Mouse (Mus musculus) midbrain, embryonic 14.5 days (tissue): ENCODE measurements around the gene Ube2g2. TPM values are rescaled to one million over a fixed set of nuclear protein-coding genes. Genes with fewer than 3 reads are reported as not detected.
A peak's percentile ranks its signal among the peaks of the same experiment; 100 is the strongest.

Source experiments
- ATAC-seq: fragments of 200-750 bp; cut with Nextera tagmentation; 2 replicates; pipeline ENCODE4 v1.8.0; 2017; ENCODE audit warnings: moderate number of reproducible peaks, moderate library complexity; ENCODE audit not compliant: low FRiP score, low TSS enrichment
- DNase-seq: peaks from one replicate; pipeline ENCODE4 v3.0.0-alpha.2; 2015
- H3K27ac ChIP-seq: fragments of 300-500 bp; sonication (generic); replicated peaks from 2 replicates; pipeline ENCODE4 v1.5.1; 2014; ENCODE audit warnings: mild to moderate bottlenecking, low read depth, low read length, moderate library complexity
- H3K27me3 ChIP-seq: fragments of 300-500 bp; sonication (generic); 2 replicates; pipeline ENCODE4 v1.6.1; 2014; ENCODE audit warnings: low read length, control low read depth, mixed read lengths; ENCODE audit not compliant: control insufficient read depth, insufficient read depth
- H3K36me3 ChIP-seq: fragments of 300-500 bp; sonication (generic); 2 replicates; pipeline ENCODE4 v1.6.1; 2014; ENCODE audit warnings: low read length, control low read depth; ENCODE audit not compliant: control insufficient read depth, insufficient read depth
- H3K4me1 ChIP-seq: fragments of 300-500 bp; sonication (generic); 2 replicates; pipeline ENCODE4 v1.6.1; 2014; ENCODE audit warnings: mild to moderate bottlenecking, antibody characterized with exemption, low read length, control low read depth; ENCODE audit not compliant: control insufficient read depth, insufficient read depth
- H3K4me2 ChIP-seq: fragments of 300-500 bp; sonication (generic); 2 replicates; pipeline ENCODE4 v1.6.1; 2014; ENCODE audit warnings: mild to moderate bottlenecking, low read length, moderate library complexity
- H3K4me3 ChIP-seq: fragments of 300-500 bp; sonication (generic); replicated peaks from 2 replicates; pipeline ENCODE4 v1.5.1; 2014; ENCODE audit warnings: low read depth, low read length
- H3K9ac ChIP-seq: fragments of 300-500 bp; sonication (generic); replicated peaks from 2 replicates; pipeline ENCODE4 v1.6.1; 2014; ENCODE audit warnings: mild to moderate bottlenecking, low read length, moderate library complexity
- H3K9me3 ChIP-seq: fragments of 300-500 bp; sonication (generic); 2 replicates; pipeline ENCODE4 v1.6.1; 2016; ENCODE audit warnings: low read length, control low read depth, mixed read lengths; ENCODE audit not compliant: control insufficient read depth
- WGBS: fragments of 180-500 bp; shearing (Covaris S2); extraction: QIAGEN DNeasy Blood & Tissue Kit; methylation state at CpG from one replicate; pipeline ENCODE4 v1.1.7; 2014; 5-methylcytosine and 5-hydroxymethylcytosine counted together
- polyA plus RNA-seq: library from polyadenylated mRNA; unstranded; fragments of >200 nt; fragmentation: Nextera tagmentation; extraction: Ambion mirVana; gene quantifications from 2 replicates; pipeline ENCODE4 v1.2.1, GENCODE M21; 2014

Gene Ube2g2
- polyA plus RNA-seq: 55.6 and 66.6 TPM in 2 replicates

GRCm38 (mm10) chr10:77622055-77622988 lies at the start of gene Ube2g2:
Ube2g2 (plus strand) TSS chr10:77622275.
- WGBS: under 1% methylated on average over 96 of the region's 96 CpGs
- peak; percentile 93 for ATAC-seq
- Histone ChIP-seq H3K27ac (peak within 1 kb of the TSS; percentile 91), H3K36me3 (peaks cover 14% of the 10 kb centered on the region), H3K4me1 (peaks cover 18% of the 10 kb centered on the region), H3K4me2 (peak within 1 kb of the TSS; percentile 57), H3K4me3 (peak within 1 kb of the TSS; percentile 96), H3K27me3 (no peaks in the 10 kb centered on the region), H3K9ac (peak within 1 kb of the TSS; percentile 93), H3K9me3 (no peaks in the 10 kb centered on the region)
- peak; percentile 97 for DNase-seq

GRCm38 (mm10) chr10:77573162-77573561 lies 48.9 kb upstream of the Ube2g2 start:
- WGBS: 54% methylated on average over 1 of the region's 1 CpGs
- no peak overlapping the region for H3K9ac ChIP-seq
- no peak overlapping the region for H3K27ac ChIP-seq
- no peak overlapping the region for H3K4me3 ChIP-seq
- no peak for DNase-seq
- no peaks in the 10 kb centered on the region for H3K36me3 ChIP-seq
- H3K4me1 ChIP-seq: no peaks in the 10 kb centered on the region
- no peaks in the 10 kb centered on the region for H3K27me3 ChIP-seq
- H3K4me2 ChIP-seq: no peak overlapping the region
- no peak for ATAC-seq
- H3K9me3 ChIP-seq: no peaks in the 10 kb centered on the region

- no peaks in the 10 kb centered on the region for H3K36me3 ChIP-seq
- no peak overlapping the region for H3K27ac ChIP-seq
- WGBS: 68% methylated on average over 10 of the region's 10 CpGs
- H3K4me3 ChIP-seq: no peak overlapping the region
- H3K27me3 ChIP-seq: no peaks in the 10 kb centered on the region
- DNase-seq: no peak
- no peak overlapping the region for H3K4me2 ChIP-seq
- no peak overlapping the region for H3K9ac ChIP-seq
- no peak for ATAC-seq
- no peaks in the 10 kb centered on the region for H3K9me3 ChIP-seq
- H3K4me1 ChIP-seq: peaks cover 12% of the 10 kb centered on the region
These were observed 41.8 kb upstream of the Ube2g2 start for GRCm38 (mm10) chr10:77580027-77580920.

GRCm38 (mm10) chr10:77581023-77581407 lies 41.1 kb upstream of the Ube2g2 start:
- Histone ChIP-seq H3K9me3 (no peaks in the 10 kb centered on the region), H3K4me1 (peaks cover 12% of the 10 kb centered on the region), H3K4me2 (peak overlapping the region; percentile 84), H3K9ac (peak overlapping the region; percentile 83), H3K27ac (peak overlapping the region; percentile 89), H3K36me3 (no peaks in the 10 kb centered on the region), H3K27me3 (no peaks in the 10 kb centered on the region), H3K4me3 (peak overlapping the region; percentile 85)
- 10% methylated on average over 8 of the region's 8 CpGs for WGBS
- DNase-seq (no peak), ATAC-seq (0 out of 2 replicates have a peak, but pooled peaks have one; percentile 2)

- WGBS: under 1% methylated on average over 64 of the region's 64 CpGs
These were observed 40.4 kb upstream of the Ube2g2 start, which contains the start of gene Pttg1ip for GRCm38 (mm10) chr10:77581408-77582284. Pttg1ip (plus strand) TSS chr10:77581720.

GRCm38 (mm10) chr10:77582285-77582618 lies 39.8 kb upstream of the Ube2g2 start:
- Histone ChIP-seq H3K27ac (no peak overlapping the region), H3K4me2 (peak overlapping the region; percentile 84), H3K27me3 (no peaks in the 10 kb centered on the region), H3K4me3 (peak overlapping the region; percentile 85), H3K9me3 (no peaks in the 10 kb centered on the region), H3K9ac (peak overlapping the region; percentile 83), H3K36me3 (peaks cover 5% of the 10 kb centered on the region; the same call in 1 of the 2 replicates), H3K4me1 (peaks cover 12% of the 10 kb centered on the region)
- WGBS: 13% methylated on average over 8 of the region's 8 CpGs
- ATAC-seq (no peak), DNase-seq (no peak)

More at GRCm38 (mm10) chr10:77581408-77582284, 40.4 kb upstream of the Ube2g2 start, which contains the start of gene Pttg1ip:
- H3K9me3 ChIP-seq: no peaks in the 10 kb centered on the region
- peak within 1 kb of the TSS; percentile 83 for H3K9ac ChIP-seq
- H3K36me3 ChIP-seq: peaks cover under 1% of the 10 kb centered on the region; the same call in 1 of the 2 replicates
- DNase-seq: peak; percentile 100
- H3K4me1 ChIP-seq: peaks cover 12% of the 10 kb centered on the region
- peak within 1 kb of the TSS; percentile 84 for H3K4me2 ChIP-seq
- ATAC-seq: peak; percentile 96
- H3K27me3 ChIP-seq: no peaks in the 10 kb centered on the region
- peak within 1 kb of the TSS; percentile 85 for H3K4me3 ChIP-seq
- peak within 1 kb of the TSS; percentile 89 for H3K27ac ChIP-seq

GRCm38 (mm10) chr10:77583795-77584422 lies 38.2 kb upstream of the Ube2g2 start:
- no peak for ATAC-seq
- Histone ChIP-seq H3K9ac (no peak overlapping the region), H3K36me3 (peaks cover 14% of the 10 kb centered on the region; the same call in 1 of the 2 replicates), H3K9me3 (no peaks in the 10 kb centered on the region), H3K4me1 (peaks cover 12% of the 10 kb centered on the region), H3K27me3 (no peaks in the 10 kb centered on the region), H3K27ac (no peak overlapping the region), H3K4me3 (no peak overlapping the region), H3K4me2 (no peak overlapping the region)
- DNase-seq: no peak
- 85% methylated on average over 10 of the region's 10 CpGs for WGBS
